Mouse (Mus musculus) ES-E14 (cell line): ENCODE measurements at regions not wholly inside any gene's neighbourhood (a gene's known extent, or its start where the extent isn't known, plus 50 kb on each side); places are given as distances from the start of the nearest gene placed in this dataset.

Experiments used
- CHD2 ChIP-seq: IDR thresholded peaks from 2 replicates; pipeline ENCODE4 v1.6.1; 2014; ENCODE audit warnings: mild to moderate bottlenecking, low read depth, low read length, inconsistent platforms
- HCFC1 ChIP-seq: IDR thresholded peaks from 2 replicates; pipeline ENCODE4 v1.6.1; 2012; ENCODE audit warnings: low read length, inconsistent platforms, borderline replicate concordance; ENCODE audit not compliant: insufficient read depth
- MAFK ChIP-seq: IDR thresholded peaks from 2 replicates; pipeline ENCODE4 v1.6.1; 2014; ENCODE audit warnings: mild to moderate bottlenecking, low read depth, low read length, inconsistent platforms; ENCODE audit not compliant: insufficient read depth
- ZC3H11A ChIP-seq: IDR thresholded peaks from 2 replicates; pipeline ENCODE4 v1.6.1; 2012; ENCODE audit warnings: low read depth, mild to moderate bottlenecking, inconsistent platforms, low read length, borderline replicate concordance
- ZNF384 ChIP-seq: IDR thresholded peaks from 2 replicates; pipeline ENCODE4 v1.6.1; 2012; ENCODE audit warnings: low read depth, low read length, inconsistent platforms

GRCm38 (mm10) chr1:186297464-186297863 is 180.4 kb upstream of the Lyplal1 start:
- TF ChIP-seq ZC3H11A (no peak), CHD2 (no peak), ZNF384 (no peak), MAFK (no peak), HCFC1 (no peak)
